Mouse (Mus musculus) T-helper 2 cell (primary cell): ENCODE results near the gene Fanca.
"Not testable (repeated sequence)": the region's sequence is repeated elsewhere in the genome, so short reads cannot be mapped to it uniquely, and the experiment has no call there.

ENCODE experiments used
- in situ Hi-C: fragments of 300-600 bp; cut with MboI, MseI; formaldehyde crosslinking; loops from one replicate; pipeline ENCODE4 v1.15.1; 2025; ENCODE audit warnings: high pct_unique_total_duplicates

Gene Fanca

DNA sequence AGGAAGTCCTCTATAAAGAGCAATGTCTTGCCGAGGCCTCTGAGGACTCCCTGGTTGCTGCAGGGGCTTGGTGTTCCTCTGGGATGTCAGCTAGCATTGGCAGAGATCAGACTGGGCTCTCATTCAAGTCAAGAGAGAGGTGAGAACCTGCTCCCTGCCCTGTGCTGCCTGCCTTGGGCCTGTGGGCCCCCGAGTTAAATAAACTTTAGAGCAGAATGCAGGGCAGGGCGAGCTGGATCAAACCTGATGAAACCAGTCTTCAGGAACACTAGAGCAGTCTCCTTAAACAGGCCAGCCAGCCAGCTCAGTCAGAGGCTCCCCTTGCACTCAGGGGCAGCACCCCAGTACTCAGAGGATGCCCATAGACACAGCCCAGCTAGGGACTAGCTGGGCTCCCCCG lies 46.5 kb downstream of the Fanca start:
- in situ Hi-C loops: no loop called here

DNA sequence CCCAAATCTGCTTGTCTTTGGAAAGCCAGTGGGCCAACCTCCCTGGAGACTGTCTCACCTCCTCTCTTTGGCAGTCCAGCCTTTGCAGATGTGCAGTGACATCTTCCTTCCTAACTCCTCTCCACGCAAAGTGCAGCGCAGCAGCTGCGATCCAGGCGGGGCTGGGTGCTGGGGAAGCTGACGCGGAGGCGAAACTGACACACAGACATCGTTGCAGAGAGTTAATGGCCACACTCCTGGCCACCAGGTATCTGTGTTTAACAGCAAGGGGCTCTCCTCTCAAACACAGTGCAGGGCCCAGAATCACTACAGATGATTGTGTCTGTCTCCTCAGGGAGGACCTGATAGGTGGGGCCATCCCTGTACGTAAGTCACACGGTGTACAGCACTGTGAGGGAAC lies 47.2 kb downstream of the Fanca start:
- in situ Hi-C loops: no loop called here

DNA sequence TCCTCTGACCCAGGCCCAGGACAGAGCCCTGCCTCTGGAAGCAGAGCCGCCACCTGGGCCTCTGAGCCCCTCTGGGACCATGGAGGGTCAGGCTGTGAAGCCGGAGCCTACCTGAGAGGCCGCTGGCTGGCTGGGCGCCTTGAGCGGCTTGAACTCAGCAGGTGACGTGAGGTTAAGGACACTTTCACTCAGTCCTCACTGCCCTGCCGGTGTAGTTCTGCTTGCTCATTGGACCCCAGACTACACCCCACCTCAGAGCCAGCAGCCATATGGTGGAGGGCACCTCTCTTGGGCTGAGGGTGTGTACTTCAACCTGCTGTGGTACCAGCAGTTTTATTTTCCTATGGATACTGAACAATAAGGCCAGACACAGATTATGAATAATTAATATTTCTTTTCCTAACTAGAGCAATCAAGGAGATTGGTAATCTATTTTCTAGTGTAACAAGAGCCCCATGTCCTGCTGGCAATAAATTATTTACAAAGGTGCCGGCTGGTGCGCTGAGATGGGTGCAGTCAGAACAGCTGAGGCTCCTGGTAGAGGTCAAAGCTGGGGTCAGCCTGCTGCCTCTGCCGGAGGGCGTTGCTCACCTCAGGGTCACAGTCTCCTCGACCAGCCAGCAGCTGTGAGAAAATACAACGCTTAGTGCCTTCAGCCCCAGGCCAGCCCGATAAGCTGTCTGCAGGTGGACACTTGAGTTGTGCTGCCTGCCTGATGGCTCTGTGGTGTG lies 50.3 kb downstream of the Fanca start:
- in situ Hi-C loops: no loop called here

DNA sequence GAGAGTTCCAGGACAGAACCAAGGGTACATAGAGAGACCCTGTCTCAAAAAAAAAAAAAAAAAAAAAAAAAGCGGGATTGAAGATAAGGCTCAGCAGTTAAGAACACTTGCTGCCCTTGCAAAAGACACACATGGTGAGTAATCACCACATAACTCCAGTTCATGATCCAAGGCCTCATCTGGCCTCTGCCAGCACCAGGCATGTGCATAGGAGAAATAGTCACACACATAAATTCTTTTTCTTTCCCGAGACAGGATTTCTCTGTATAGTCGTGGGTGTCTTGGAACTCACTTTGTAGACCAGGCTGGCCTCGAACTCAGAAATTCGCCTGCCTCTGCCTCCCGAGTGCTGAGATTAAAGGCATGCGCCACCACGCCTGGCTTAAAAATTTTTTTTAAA lies 60.8 kb downstream of the Fanca start:
- in situ Hi-C loops: not testable (repeated sequence)

DNA sequence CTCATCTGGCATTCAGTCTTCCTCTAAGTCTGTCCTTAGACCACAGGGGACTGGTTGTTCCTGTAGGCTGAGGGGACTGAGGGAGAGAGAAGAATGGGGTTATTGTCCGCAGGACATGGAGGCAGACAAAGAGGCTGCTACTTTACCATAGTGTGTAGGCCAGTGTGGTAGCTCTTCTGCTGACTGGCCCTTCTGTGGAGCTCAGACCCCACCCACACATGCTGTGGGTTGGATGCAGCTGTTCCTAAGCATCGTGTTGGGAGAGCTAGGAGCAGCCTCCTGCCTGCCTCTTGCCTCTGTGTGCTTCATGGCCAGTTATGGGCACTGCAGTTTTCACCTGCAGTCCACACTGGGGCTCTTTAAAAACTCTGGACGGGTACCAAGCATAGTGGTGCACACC lies 61.3 kb downstream of the Fanca start:
- in situ Hi-C loops: no loop called here

DNA sequence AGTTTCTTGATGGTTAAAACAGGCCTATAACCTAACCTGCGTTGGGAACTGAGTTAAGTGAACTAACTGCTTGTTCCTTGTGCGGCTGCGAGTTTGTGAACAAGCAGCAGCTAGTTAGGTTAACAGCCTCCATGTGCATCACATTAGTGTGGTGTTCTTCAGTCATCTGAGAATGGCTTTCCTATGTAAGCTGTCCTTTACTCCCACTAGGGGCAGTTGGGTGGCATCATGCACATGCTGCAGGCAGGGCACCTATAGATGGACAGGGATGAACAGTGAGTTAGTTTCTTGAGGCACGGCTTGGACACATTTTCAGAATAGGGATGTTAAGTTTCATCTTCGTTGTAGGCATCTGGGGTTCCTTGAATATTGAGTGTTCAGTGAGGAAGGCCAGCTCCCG lies 63.2 kb downstream of the Fanca start:
- in situ Hi-C loops: no loop called here

DNA sequence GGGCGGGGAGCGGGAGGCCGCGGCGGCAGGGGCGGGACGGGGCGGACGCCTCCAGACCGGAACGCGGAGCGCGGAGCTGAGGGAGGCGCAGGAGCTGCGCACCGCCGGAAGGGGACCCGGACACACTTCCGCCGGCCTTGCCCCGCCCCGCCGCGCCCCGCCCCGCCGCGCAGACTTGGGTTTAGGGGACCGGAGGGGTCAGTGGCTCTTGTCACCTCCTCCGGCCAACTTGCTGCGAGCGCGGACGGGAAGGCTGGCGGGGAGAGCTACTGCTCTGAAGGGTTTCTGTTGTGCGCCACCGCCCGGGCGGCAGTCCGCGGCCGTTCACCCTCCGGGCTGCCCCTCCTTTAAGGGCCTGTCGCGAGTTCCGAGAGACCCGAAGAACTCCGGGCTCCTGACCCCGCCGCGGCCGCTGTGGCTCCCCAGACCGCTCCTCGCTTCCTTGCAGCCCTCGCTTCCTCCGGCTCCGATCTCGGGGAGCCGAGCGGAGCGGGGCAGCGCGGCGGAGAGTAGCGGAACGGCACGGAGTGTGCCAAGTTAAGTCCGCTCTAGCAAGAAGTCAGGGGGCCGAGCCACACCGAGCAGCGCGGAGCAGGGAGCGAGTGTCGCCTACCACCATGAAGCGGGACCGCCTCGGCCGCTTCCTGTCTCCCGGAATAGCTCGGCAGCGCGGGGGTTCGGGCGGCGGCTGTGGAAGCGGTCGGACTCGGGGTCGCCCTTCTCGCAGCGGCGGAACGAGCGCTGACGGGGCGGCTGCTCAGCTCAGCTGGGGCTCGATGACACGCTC lies 64.1 kb downstream of the Fanca start, which contains the start of the genes Zfp276 and Vps9d1:
TSS of gene Zfp276 (plus strand) at position 97 of the 787 bp plus-strand sequence.
TSS of gene Vps9d1 (minus strand) at position 250 of the 787 bp plus-strand sequence.
- in situ Hi-C loops: no loop called here

DNA sequence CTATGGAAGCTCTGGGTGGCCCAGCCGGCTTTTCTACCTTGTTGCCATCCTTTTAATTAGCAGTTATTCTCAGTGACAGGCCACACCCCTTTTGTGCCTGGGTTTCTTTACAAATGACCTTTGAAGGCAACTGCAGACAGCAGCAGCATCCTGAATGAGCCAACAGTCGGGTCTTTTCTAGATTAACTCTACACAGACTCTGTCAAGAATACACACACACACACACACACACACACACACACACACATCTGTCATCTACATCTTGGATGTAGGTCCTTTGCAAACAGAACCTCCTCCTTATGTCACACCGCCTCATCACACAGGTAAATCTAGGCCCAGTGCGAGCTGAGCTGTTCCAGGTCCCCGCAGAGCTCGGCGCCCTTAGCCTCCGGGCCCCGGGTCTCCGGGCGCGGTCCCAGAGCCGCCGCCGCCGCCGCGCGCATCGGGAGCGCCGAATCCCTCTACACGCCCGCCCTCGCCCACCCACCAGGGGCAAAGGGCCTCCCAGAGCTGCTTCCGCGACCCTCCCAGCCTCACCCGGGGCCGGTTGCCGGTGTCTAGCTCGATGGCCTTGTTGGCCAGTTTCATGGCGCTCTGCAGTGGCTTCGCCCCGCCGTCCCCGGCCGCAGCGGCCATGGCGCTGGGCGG lies 64.8 kb downstream of the Fanca start:
- in situ Hi-C loops: no loop called here

DNA sequence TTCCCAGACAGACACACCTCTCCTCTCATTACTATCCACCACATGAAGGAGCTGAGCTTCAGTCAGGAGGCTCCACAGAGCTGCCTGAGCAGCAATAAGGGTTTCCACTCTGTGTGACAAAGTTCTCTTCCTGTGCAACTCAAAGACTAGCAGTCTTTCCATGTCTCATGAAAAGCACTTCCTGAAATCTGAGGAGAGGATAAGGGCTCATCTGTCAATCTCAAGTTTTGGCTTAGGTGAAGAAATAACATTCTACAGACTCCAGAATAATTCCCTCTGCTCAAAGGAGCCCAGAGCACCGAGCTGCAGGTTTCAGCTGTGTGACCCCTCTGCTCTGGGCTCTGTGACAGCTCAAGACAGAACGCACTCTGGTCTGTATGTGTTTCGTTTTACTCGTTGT lies 65.5 kb downstream of the Fanca start:
- in situ Hi-C loops: no loop called here

DNA sequence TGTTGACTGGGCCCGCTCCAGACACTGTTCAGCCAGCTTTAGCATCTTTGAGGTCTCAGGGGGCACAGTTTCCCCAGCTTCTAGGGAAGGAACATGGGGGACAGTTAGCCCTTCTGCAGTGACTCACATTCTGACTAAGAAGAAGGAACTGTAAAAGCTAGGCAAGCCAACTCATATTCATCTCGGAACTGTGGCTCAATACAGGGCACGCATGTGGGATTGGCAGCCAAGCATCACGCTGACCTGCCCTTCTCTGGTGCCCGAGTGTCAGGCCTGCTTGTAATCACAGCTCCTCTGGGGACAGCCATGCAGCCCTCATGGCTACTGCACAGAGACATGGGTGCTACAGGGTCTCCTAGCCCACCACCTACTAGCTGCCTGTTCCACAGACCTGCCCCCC lies 67.4 kb downstream of the Fanca start:
- in situ Hi-C loops: no loop called here

DNA sequence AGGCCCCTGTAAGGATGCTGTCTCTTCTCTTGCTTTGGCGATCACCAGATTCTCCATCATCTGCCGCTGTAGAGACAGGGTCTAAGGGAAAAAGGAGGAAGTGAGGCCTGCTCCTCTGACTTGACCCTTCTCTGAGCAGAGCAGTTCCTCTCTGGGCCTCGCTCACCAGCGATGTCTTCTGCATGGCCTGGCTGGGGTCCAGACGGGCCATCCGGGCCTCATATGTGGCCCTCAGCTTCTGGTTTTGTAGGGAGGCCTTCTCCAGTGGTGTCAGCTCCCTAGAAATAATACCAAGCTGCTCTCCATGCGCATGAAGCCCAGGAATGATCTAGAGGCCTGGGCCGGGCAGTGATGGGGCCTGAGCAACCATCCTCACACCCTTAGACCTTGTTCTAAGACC lies 69.8 kb downstream of the Fanca start:
- in situ Hi-C loops: loop anchor here (25.0 kb wide), 1 partner anchor 339 kb away; no protein-coding TSS in a partner anchor

DNA sequence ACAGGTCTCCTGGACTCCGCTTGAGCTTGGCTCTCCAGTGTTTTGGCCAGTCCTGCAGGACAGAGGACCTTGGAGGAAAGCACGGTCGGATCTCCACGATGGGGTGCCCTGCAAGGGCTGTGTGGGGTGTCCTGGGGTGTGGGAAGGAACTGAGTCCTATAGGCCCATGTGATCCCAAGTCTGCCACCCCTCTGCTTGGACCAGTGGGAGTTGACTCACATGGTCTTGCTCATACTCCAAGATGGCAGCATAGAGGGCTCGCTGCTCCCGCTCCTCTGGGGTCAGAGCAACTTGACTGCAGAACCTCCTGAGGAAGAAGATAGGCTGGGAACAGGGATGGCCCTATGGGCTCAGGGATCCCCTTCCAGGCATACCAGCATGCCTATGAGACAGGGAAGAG lies 70.6 kb downstream of the Fanca start:
- in situ Hi-C loops: loop anchor here (25.0 kb wide), 1 partner anchor 340 kb away; no protein-coding TSS in a partner anchor

DNA sequence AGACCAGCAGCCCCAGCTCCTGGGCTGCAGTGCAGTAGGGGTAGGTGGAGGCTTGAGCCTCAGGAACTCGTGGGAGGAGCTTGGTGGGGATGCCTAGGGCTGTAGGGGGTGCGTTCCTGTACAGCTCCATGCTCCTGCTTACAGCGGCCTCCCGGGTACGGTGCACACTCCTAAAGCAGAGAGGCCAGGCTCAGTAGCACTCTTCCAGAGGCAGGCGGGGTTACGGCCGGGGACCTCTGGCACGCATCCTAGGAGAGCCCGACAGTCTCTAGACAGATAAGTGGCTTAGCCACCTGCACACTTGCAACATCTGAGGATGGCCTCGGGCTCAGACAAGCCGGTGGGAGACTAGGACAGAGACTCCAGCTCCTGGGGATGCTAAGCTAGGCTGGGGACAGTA lies 72.8 kb downstream of the Fanca start:
- in situ Hi-C loops: loop anchor here (25.0 kb wide), 1 partner anchor 342 kb away; no protein-coding TSS in a partner anchor

DNA sequence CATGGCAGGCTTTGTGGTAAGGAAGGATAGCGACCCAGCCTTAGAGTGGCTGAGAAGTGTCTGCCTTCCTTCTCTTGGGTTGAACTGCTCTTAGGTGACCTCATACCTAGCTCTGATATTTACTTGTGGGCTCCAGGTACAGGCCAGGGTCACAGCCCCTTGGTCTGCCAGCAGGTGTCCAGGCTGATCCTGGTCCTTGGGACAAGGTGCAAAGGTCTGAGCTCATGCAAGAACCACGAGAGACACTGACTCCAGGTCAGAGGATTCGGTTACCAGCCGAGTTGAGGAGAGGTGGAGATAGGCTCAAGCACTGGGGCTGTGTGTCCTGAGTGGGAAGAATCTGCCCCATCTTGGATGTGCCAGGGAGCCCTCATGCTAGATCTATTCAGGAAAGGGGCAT lies 74.0 kb downstream of the Fanca start:
- in situ Hi-C loops: loop anchor here (25.0 kb wide), 1 partner anchor 343 kb away; no protein-coding TSS in a partner anchor

DNA sequence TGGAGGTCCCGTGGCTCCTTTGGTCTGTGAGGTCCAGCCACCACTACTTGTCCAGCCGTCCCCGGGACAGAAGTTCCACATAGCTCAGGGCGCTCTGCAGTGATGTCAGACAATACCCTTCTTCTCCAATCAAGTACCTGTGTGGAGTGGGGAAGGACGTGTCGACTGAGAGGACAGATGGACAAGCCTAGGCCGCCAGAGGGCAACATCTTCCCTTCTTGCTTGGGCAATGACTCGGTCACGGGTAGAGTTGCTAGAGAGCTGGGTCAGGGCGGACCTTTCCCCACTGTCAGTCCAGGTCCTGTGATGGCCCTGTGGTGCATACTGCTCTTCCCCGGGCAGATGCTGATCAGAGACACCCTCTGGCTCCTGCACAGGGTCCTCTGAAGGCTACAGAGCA lies 75.3 kb downstream of the Fanca start:
- in situ Hi-C loops: loop anchor here (25.0 kb wide), 1 partner anchor 344 kb away; no protein-coding TSS in a partner anchor

DNA sequence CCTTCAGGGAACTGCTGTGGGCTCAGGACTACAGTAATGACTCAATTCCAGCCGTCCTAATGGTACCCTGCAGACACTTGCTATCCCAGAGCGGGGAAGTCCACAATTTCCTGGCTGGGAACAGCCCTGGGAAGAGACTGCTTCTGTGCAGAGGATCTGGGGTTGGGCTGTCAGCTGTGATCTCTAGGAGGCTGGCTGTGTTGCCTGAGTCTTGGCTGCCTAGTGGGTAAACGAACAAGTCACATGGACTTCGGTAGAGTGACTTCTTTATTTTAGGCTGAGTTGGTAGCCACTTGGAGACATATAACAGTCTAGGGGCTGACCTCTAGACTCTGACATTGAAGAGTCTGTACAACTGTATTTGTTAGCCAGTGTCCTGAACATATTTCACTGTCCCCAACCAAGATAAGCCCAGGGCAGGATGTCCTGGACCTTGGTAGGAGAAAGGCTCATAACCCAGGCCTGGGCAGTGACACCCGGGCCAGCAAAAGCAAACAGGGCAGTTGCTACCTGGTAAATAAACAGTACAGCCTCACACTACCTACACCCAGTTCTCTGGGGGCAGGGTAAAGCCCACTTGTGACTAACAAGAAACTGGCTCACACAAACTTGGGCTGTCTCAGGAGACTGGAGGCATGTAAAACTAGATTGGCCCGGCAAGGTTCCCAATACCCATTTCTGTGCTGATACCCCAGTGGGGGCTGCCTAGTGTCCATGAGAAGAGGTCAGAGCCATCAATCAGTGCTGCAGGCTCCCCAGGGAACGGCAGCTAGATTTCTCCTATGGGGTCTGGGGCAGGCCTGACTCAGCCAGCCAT lies 76.1 kb downstream of the Fanca start:
- in situ Hi-C loops: loop anchor here (25.0 kb wide), 1 partner anchor 345 kb away; no protein-coding TSS in a partner anchor

DNA sequence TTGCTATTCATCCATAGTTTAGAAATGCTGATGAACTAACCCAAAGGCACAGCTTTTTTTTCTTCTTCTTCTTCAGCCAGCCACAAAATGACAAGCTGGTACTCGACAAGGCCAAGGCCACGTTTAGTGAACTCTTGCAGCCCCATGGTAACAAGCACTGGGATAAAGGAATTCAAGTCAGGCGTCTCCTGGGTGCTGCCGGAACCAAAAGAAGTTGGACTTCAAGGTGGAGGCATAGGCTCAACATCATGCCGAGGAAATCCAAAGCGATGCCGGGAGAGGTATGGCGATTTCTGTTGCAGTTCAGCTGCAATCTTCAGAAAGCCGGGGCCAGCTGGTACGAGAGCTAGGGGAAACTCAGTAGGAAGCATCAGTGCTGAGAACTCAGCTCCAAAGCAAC lies 79.0 kb downstream of the Fanca start:
- in situ Hi-C loops: loop anchor here (25.0 kb wide), 1 partner anchor 348 kb away; no protein-coding TSS in a partner anchor

DNA sequence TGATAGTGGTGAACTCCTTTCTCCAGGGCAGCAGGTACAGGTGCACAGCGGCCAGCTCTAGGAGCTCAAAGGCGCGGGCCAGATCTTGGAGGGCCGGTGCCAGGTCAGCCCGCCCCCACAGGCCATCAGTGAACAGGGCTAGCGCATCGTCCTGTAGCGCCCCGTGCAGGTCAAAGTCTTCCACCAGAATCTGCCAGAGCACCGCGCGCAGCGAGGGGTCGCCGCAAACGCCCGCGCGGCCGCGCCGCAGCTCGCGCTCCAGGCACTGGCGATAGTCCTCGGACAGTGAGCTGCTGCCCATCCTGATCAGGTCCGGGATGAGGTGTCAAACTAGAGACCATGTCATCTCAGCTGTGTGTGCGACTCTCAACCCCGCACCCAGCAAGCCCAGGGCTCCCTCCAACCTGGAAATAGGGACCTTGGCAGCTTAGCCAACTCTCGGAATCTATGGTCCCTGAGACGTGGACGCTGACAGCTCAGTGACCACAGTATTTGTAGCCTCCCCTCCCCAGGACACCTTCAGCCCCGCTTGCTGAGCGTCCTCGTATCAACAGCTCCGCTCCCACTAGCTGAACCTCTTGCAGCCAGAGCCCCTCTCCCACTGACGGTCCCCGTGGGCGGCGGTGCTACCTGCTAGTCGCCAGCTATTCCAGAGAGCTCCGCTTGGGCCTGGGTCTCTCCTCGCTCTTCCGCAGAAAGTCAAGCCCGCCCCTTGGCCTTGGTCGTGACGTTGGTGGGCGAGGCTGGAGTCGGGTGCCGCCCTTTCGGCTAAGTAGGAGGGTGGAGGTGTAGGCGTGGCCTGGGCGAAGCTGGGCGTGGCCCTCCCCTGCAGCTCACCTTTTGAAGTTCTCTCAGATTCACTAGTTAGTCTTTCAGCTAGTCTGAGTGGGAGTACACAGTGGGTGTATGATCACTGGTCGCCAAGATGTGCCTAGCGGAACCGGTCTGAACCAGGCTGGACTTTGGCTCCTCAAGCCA lies 82.6 kb downstream of the Fanca start, which contains the start of gene Spata2l:
TSS of gene Spata2l (minus strand) at position 714 of the 978 bp plus-strand sequence.
- in situ Hi-C loops: loop anchor here (25.0 kb wide), 1 partner anchor 351 kb away; no protein-coding TSS in a partner anchor

DNA sequence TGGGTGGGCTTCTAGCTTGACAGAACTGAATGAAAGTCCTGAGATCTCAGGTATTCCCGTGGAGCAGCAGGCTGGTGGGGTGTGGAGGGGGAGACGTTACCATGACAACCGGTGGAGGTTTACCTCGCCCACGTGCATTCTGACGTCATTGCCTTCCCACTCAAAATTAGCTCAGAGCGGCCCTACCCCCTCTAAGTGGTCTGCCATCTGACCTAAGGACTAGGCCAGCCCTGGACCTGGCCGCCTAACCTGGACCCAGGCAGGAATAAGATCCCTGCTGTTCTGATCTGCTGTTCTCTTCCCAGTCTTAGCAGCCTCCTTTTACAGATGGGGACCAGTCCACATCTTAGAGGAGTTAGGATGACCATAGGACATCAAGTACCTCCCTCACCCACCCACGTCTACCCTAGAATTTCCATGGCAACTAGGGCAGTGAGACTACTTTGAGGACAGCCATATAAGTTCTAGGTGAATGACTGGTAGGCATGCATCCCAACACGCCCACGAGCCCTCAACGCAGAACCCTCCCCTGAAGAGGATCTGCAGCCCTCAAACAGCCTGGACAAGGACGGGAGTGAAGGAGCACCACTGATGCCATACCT lies 83.4 kb downstream of the Fanca start:
- in situ Hi-C loops: loop anchor here (25.0 kb wide), 1 partner anchor 352 kb away; no protein-coding TSS in a partner anchor
